Mouse (Mus musculus): ENCODE data around the gene Cnot8. TPM values are rescaled to one million over a fixed set of nuclear protein-coding genes. Genes with fewer than 3 reads are reported as not detected.
"Not testable (repeated sequence)": the region's sequence is repeated elsewhere in the genome, so short reads cannot be mapped to it uniquely, and the experiment has no call there.

Gene Cnot8
- total RNA-seq (2021), result 10 to 100 TPM; 36.5 to 37.4 TPM

DNA sequence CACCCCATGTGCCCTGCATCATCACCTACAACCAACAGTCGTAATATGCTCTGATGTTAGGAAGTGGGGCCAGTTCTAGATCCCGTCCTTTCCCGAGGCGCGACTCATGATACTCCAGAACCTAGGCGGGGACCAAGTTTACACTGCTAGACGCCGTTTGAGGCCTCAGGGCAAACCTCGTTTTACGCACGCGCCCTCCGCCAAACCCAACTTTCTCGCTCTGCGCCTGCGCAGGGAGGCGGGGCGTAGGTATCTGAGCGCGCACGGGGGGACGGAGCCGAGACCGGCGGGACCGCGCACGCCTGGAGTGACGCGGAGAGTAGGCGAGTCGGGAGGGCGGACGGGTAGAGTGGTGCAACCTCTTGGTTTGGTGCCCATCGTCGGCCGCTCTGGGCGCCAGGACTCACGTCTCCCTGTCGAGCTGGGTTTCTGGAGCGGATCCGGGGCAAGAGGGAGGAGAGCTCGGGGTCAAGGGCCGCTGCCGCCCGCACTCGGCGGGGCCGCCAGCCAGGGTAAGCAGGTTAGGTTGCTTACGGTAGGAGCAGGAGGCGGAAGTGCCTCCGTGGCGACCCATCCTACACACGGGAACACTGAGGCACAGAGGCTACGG lies at the start of gene Cnot8:
Gene Cnot8, plus strand, starts transcription at position 457 of the 610 bp plus-strand sequence.
- peak; percentile 98 to 99 for DNase-seq
- intact Hi-C loops (cut with DNase I), result loop anchor here (2.0 to 10.0 kb wide), 5 partner anchors 23 to 302 kb away; partner anchors contain the start of genes Larp1 and Sap30l

DNA sequence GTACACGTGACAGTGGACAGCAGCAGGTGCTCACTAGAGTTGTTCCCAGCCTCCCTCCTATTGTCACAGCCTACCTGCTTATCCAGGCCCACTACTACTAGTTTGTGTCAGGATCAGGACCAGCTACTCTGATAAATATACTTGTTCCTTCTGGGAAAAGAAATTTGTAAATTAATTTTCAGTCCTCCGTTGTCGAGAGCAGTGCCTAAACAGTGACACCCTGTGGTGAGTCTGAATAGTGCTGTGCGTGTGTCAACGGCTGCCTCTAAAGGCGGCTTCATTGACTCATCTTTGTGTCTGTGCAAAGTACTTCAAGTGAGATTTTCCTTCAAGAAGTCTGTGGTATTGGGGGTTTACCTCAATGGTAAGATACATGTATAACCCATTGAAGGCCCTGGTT lies 46.5 kb upstream of the Cnot8 start:
- intact Hi-C loops (cut with DNase I), result loop anchor here (1.0 to 2.0 kb wide), 2 partner anchors 47 to 106 kb away; no protein-coding TSS in a partner anchor
- peak; percentile 51 to 53 for DNase-seq

DNA sequence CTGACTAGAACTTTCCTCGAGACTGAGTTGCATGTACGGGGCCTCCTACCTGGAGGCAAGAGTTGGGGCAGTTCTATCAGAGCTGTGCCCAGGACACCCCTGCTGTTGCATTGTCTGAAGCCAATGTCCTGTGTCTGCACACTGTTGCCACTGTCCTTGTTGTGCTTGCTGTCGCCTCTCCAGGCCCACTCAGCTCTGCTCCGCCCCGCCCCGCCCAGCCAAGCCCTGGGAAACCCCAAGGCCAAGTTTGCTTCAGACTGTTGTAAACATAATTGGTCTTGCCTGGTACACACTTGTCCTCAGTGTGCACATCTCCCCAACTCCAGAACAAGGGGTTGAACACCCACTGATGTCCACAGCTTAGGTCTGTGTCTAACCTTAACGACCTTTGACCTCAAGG lies 44.2 kb upstream of the Cnot8 start:
- DNase-seq; intact Hi-C loops (cut with DNase I): not testable (repeated sequence)

DNA sequence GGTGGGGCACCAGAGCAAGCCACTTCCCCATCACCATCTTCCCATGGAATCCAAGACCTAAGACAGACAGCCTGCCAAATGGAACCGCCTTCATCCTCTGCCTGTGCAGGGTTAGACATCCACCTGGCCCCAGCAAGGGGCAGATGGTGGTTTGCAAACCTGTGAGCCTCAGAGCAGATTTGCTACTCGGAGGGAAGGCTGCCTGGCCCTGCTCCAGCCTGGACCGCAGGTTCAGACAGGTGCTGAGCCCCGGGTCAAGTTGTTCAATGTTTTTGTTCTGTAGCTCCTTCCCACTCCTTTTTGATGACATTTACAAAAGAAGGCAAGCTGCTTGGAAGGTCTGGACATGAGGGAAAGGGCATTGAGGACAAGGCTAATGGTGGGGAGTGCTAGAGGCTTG lies 42.7 kb upstream of the Cnot8 start:
- DNase-seq; intact Hi-C loops (cut with DNase I): not testable (repeated sequence)

DNA sequence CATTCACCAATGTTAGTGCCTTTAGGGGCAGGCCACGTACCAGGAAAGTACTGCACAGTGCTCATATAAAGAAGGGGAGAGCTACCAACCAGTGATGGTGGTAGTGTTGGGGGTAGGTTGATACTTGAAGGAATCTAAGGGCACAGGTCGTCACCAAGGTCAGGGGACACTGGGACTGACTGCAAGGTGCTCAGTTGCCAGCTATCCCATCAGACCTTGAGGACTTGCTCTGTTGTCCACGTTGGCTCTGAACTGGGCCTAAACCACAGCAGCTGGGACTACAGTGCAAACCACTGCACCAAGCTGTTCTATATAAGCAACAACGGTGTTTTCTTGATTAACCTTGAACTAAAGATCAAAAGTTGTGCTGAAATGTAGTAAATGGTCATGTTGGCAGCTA lies 41.4 kb upstream of the Cnot8 start:
- intact Hi-C loops (cut with DNase I), result no loop called here

DNA sequence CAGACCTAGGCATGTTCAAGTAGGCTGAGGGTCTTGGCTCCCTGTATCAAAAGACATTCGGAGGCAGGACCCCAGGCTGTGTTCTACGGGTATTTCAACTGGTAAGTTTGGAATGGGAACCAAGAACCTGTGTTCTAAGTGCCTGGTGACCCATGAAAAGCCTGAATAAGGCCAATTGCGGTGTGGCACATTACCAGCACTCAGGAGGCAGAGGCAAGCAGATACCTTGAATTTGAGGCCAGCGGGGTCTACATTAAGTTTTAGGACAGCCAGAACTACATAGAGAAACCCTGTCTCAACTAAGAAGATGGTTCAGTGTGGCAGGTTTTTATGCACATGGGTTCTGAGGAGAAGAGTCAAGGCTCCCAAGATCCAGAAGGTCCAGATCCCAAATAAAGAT lies 38.9 kb upstream of the Cnot8 start:
- intact Hi-C loops (cut with DNase I), result no loop called here
- DNase-seq, result no peak

More for the DNA sequence above, 41.4 kb upstream of the Cnot8 start:
- no peak for DNase-seq

DNA sequence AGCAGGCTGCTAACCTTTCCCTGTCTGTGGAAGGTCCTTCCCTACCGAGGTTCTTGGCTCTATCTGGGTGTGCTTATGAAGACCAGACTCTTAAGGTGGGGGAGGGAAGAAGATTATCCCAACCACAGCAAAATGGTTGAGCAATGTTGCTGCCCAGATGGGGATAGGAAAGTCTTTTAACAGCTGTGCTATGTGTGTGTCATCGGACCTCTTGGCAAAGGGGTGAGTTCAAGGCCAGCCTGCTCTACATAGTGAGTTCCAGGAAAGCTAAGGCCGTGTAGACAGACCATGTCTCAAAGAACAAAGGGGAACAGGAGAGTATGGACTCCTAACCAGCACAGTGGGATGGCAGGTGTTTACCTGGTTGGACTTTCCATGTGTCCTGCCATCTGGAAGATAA lies 31.0 kb upstream of the Cnot8 start:
- intact Hi-C loops (cut with DNase I), result no loop called here
- DNase-seq, result no peak

DNA sequence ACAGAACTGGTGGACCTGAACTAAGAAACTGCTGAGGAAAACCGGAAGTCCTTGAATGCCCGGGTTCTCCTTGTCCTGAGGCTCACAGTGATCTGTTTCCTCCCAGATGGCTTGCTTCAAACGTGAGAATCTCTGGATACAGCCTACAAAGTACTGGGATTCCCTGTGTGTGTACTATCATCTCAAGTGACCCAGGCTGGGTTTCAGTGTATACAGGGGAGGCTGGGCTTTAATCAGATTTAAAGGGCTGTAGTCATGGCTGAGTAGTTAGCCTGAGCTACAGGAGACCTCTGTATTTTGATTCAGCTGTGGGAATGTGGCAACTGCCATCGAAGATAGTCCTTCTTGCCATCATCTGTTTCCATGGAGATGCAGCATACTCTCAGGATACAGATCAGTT lies 26.7 kb upstream of the Cnot8 start:
- no peak for DNase-seq
- intact Hi-C loops (cut with DNase I), result no loop called here

DNA sequence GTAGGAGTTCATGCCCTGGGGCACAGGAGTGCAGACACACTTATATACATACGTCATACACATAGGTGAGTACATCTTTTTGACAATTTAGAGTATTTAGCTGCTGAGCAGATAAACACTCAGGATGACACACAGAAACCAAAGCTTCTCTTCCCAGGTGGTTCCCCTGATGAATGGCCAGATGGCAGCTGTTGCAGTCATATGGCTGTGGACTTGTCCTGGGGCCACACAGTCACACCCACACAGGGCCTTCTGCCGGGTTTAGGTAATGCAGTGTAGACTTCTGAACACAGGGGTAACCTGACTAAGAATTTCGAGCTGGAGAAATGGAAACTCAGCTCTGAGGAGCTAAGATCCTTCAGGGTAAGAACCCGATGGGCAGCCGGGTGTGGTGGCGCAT lies 22.2 kb upstream of the Cnot8 start:
- DNase-seq, result no peak
- intact Hi-C loops (cut with DNase I), result no loop called here

DNA sequence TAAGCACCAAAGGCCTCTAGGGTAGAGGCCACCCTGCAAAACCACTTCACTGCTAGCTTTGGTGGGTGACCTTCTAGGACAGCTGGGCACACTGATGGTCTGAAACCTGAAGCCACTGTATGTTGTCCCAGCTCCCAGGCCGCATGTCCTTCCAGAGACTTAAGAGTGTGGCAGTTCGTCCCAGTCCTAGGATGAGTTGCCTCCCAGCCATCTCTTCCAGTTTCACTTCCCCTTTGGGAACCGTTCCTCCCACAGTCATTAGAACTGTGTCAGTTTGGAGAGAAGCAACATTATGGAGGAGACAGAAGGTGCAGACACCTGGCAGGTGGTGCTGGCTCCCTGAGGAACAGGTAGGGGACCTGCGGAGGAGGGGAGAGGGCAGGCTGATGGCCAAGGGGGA lies 11.4 kb upstream of the Cnot8 start:
- intact Hi-C loops (cut with DNase I), result loop anchor here (2.0 to 10.0 kb wide), 2 partner anchors 142 to 568 kb away; no protein-coding TSS in a partner anchor
- peak in 1 of 2 experiments; percentile 18 for DNase-seq

DNA sequence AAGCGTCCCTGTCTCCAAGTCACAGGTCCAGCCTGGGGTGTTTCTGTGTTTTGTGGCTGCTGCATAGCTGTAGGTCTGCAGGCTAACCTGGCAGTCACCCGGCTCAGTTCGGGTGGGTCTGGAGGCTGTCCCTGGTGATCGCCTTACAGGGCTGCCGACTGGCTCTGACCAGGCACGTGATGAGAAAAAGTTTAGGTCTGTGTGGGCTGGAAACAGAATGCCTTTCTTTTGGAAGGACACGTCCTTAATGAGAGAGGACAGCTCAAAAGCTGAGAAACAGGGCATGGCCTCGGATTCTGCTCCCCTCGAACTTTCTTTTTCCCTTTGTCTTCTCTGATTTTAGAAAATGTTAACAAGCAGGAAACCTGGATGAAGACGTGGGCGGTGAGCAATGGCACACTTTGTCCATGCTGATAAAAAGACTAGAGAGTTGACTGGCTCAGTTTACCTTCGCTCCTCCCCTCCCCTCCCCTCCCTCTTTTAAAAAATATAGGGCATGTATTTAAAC lies 10.9 kb upstream of the Cnot8 start, which contains the start of gene Gm12248:
Gene Gm12248, minus strand, starts transcription at position 114 of the 508 bp plus-strand sequence.
- intact Hi-C loops (cut with DNase I), result loop anchor here (2.0 to 10.0 kb wide), 2 partner anchors 142 to 568 kb away; no protein-coding TSS in a partner anchor
- peak; percentile 53 to 59 for DNase-seq

DNA sequence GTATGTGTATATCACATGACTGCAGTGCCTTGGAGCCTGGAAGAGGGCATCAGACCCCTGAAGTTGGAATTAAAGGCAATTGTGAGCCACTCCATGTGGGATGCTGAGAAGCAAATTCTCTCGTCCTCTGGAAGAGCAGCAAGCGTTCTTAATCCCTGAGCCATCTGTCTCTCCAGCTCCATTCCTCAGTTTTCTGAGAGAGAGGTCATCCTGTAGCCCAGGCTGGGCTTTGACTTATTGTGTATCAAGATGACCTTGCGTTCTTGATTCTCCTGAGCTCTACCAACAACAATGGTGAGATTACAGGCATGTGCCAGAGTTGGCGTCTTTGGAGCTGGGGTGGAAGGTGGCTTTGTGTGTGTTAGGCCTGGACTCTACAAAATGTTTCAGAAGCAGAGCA lies 9.2 kb upstream of the Cnot8 start:
- DNase-seq, result no peak
- intact Hi-C loops (cut with DNase I), result loop anchor here (10.0 kb wide), 1 partner anchor 570 kb away; no protein-coding TSS in a partner anchor

DNA sequence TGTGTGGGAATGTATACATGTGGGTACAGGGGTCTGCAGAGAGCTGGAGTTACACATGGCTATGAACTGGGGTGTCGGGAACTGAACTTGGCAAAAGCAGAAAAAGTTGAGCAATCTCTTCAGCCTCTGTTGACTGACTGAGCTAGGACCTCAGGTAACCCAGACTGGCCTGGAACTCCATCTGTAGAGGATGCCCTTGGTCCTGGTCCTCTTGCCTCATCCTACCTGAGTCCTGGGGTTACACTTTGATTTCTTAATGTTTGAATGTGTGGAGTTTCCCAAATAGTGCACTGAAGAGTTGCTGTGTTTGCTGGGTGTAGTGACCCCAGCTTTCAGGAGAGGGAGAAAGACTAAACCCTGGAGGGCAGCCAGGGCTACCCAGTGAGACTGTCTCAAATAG lies 8.4 kb upstream of the Cnot8 start:
- no peak for DNase-seq
- intact Hi-C loops (cut with DNase I), result loop anchor here (10.0 kb wide), 1 partner anchor 571 kb away; no protein-coding TSS in a partner anchor

DNA sequence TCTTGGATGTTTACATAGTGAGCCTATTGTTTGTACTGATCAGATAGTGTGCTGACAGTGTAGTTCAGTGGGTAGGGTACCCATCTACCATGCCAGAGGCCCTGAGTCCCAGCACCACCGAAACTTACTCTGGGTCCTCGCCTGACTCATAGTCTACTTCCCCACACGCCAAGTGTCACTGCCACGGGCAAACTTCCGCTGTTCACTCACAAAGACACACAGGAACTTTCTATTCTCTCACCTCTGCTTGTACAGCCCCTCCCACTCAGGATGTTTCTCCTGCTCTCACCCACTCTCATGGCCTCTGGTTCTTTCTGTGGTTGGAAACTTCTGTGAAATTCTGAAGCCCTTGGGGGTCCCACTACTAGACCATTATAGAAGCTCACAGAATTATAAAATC lies 7.8 kb upstream of the Cnot8 start:
- DNase-seq, result no peak
- intact Hi-C loops (cut with DNase I), result loop anchor here (10.0 kb wide), 1 partner anchor 571 kb away; no protein-coding TSS in a partner anchor

DNA sequence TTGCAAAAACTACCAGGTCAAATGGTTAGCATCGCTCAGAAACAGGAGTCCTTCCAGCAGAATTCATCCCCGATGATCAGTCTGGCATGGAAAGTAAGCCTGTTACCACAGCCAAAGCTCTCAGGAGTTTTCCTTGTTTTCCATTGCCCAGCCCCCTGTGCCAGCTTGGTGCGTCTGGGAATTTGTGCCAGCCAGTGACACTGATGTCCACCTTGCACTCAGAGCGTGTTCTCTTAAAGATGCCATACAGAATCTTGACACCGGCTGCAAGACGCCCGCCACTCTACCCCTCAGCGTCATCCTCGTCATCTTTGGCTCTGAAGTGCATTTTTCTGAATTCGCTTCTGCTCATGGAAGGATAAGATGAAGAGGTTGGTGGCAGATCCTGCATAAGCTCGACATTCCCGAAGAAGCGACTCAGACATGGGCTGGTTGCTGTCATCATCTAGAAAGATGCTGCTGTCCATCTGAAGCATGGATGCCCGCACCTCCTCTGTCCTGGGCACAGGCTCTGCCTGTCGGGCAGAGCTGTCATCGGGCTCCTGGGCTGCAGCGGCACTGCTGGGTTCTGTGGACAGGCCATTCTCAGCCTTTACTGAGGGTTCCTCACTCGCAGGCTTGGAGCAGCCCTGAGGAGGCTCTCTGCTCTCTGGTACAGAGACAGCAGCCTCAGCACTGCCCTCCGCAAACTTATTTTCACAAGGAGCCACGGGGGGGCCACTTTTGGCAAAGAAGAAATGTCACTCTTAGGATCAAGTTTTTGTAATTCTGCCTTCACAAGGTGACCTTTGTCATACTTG lies 6.9 kb upstream of the Cnot8 start:
- intact Hi-C loops (cut with DNase I), result loop anchor here (10.0 kb wide), 1 partner anchor 572 kb away; no protein-coding TSS in a partner anchor
- peak in 1 of 2 experiments; percentile 18 for DNase-seq

DNA sequence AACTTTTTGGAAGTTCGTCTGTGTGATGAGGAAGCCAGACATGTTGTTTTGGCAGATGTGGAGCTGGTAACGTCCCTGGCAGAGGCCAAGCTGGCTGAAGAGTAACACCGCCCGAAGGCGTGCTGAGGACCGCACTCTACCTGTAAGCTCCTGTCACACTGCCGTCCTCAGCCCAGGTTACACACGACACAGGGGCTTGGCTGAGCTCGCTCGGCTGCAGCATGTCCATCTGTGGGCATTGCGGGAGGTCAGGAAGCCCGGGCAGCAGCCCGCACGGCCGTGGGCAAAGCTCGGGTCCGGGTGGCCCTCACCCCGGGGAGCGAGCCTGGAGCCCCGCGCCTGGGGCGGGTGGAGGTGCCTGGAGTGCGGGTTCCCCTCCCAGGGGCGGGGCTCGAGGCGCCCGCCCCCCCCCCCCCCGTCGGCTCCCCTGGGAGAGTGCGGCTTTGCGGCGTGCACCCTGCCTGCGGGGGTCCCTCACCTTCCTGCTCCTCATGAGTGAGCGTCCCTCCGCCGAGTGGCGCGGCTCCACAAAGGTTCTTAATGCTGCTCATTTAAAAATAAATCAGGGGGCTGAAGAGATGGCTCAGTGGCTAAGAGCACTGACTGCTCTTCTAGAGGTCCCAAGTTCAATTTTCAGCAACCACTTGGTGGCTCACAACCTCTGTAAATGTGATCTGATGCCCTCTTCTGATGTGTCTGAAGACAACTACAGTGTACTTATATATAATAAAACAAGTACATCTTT lies 6.2 kb upstream of the Cnot8 start:
- intact Hi-C loops (cut with DNase I), result loop anchor here (10.0 kb wide), 1 partner anchor 573 kb away; no protein-coding TSS in a partner anchor
- DNase-seq, result peak; percentile 16 to 24

DNA sequence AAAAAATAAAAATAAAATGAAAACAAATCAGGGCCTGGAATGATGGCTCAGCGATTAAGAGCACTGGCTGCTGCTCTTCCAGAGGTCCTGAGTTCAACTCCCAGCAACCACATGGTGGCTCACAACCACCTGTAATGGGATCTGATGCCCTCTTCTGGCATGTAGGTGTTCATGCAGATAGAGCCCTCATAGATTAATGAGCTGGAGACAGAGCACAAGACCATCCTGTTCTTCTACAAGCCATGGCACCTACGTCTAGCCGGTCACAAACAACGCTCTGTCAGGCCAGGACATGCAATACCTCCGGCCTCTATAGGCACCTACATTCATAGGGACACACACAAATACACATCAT lies 5.6 kb upstream of the Cnot8 start:
- intact Hi-C loops (cut with DNase I), result loop anchor here (10.0 kb wide), 1 partner anchor 574 kb away; no protein-coding TSS in a partner anchor

DNA sequence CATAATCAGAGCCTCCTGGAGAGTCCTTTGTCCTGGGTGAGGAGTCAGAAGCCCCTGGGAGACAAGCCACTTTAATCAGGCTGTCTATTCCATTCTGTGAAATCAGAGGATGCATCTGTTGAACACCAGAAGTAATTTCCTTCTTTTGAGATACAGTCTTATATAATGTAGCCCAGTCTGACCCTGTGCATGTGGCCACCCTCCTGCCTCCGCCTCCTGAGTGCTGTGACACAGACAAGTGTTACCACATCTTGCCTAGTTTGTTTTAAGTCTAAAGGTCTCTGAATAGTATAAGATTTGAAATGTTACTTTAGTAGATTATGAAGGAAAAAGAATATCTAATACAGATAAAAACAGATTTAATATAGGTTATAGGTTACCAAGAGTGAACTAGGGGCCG lies 3.9 kb upstream of the Cnot8 start:
- intact Hi-C loops (cut with DNase I), result loop anchor here (5.0 to 10.0 kb wide), 3 partner anchors 138 to 298 kb away; partner anchors contain the start of gene Sap30l
- no peak for DNase-seq

More for the DNA sequence above, 5.6 kb upstream of the Cnot8 start:
- DNase-seq, result not testable (repeated sequence)

DNA sequence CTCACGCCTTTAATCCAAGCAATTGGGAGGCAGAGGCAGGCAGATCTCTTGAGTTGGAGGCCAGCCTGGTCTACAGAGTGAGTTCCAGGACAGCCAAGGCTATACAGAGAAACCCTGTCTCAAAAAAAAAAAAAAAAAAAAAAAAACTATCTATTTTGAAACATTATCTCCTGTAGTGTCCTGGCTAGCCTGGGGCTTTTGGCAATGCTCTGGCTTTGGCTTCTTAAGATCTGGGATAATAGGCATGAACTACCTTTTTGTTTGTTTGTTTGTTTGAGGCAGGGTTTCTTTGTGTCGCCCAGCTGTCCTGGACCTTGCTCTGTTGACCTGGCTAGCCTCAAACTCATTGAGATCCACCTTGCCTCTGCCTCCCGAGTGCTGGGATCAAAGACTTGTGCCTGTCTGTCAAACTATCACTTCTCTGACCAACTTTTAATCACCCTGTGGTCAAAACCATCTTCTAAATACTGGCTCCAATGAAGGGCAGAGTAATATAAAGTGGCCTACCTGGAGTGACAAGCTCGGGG lies 2.7 kb upstream of the Cnot8 start:
- intact Hi-C loops (cut with DNase I), result loop anchor here (5.0 to 10.0 kb wide), 3 partner anchors 139 to 299 kb away; partner anchors contain the start of gene Sap30l
- DNase-seq, result no peak

DNA sequence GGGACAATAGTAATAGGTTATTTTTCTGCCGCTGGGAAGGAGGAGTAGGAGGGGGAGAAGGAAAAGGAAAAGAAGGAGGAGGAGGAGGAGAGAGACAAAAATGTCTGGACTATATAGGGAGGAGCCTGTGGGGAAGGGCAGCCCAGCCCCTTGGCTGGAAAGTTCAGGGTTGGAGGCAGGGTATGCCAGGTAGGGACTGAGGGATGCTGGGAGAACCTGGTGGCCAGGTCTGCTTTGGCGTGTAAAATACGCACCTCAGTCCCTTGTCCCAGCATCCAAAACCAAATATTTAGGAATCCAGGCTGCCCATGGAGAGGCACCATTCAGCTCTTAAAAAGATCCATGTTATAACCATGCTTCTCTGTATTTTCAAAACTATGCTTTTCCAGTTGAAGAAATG lies 1.8 kb upstream of the Cnot8 start:
- intact Hi-C loops (cut with DNase I), result loop anchor here (5.0 to 10.0 kb wide), 3 partner anchors 140 to 300 kb away; partner anchors contain the start of gene Sap30l
- DNase-seq, result no peak

Data from heart, postnatal 36 days (tissue).